Mouse (Mus musculus): ENCODE measurements at regions not wholly inside any gene's neighbourhood (a gene's known extent, or its start where the extent isn't known, plus 50 kb on each side); places are given as distances from the start of the nearest gene placed in this dataset.

- TF ChIP-seq CTCF (IDR thresholded peaks at IDR 0.05; ENCODE audit: low read depth) (no peak), EP300 (IDR thresholded peaks at IDR 0.05; ENCODE audit: low read depth) (no peak)
Measured at GRCm38 (mm10) chr4:100707125-100707524, 69.3 kb upstream of the Cachd1 start.

Measured in liver, embryonic 14.5 days (tissue).